Mouse (Mus musculus) heart, adult 2 months (tissue): ENCODE measurements at regions not wholly inside any gene's neighbourhood (a gene's known extent, or its start where the extent isn't known, plus 50 kb on each side); places are given as distances from the start of the nearest gene placed in this dataset.

Experiments
- CTCF ChIP-seq: fragments of 200-600 bp; IDR thresholded peaks from 2 replicates; pipeline ENCODE4 v1.8.1; 2022; ENCODE audit warnings: antibody characterized with exemption, mild to moderate bottlenecking, moderate library complexity
- POLR2A ChIP-seq: fragments of 200-500 bp; IDR thresholded peaks from 2 replicates; pipeline ENCODE4 v1.6.1; 2011; ENCODE audit warnings: mild to moderate bottlenecking, low read depth, low read length, control low read depth; ENCODE audit not compliant: insufficient read depth

GRCm38 (mm10) chr4:127679391-127679790 is 291.4 kb downstream of the CK137956 start:
- TF ChIP-seq CTCF (no peak), POLR2A (no peak)
